18 mouse cellular contexts compared by ENCODE assay signal in the genomic region with DNA sequence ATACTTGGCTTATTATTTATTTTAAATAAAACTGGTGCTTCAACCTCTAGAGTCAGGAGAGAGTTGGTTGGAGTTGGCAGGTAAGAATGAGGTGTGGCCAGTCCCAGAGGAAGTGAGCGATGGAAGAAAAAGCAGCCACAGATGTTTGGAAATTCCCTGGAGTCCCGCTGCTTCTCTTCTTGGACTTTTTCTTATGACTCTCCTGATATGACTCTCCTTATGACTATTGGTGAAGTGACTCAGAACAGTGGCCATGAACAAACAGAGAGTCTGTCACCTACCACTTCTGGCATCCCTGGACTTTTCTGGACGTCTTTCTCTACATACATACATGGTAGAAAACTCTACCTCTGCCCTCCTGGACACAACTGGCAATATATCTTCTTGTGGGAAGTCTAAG.
"Had no signal": no experiment of that assay in that cellular context is flagged by ENCODE, and none has a peak within 500 bp of the region (broad histone marks: within the 10 kb centered on the region; RNA-seq: fewer than 3 reads in every experiment).

No protein-coding gene starts in this region.

- H3K27me3 ChIP-seq: midbrain, embryonic 12.5 days; neural tube, embryonic 13.5 days; neural tube, embryonic 15.5 days had no signal

- H3K4me1 ChIP-seq: neural tube, embryonic 13.5 days; neural tube, embryonic 15.5 days had no signal

- DNase-seq: lung, adult 18-20 months; lung, embryonic 14.5 days; lung, postnatal 10 days; lung, postnatal 4 days; midbrain, embryonic 14.5 days; retina, postnatal 1 day; right cerebral cortex, adult 18-20 months; right cerebral cortex, postnatal 25 days; right cerebral cortex, postnatal 4 days; spleen, adult 18-20 months; thymus, adult 18-20 months; thymus, postnatal 14 days; thymus, postnatal 36 days had no signal

- H3K27ac ChIP-seq: midbrain, embryonic 10.5 days; midbrain, embryonic 12.5 days; neural tube, embryonic 13.5 days; neural tube, embryonic 15.5 days had no signal

- H3K36me3 ChIP-seq: midbrain, embryonic 10.5 days; midbrain, embryonic 12.5 days; neural tube, embryonic 13.5 days; neural tube, embryonic 15.5 days had no signal

- H3K4me3 ChIP-seq: midbrain, embryonic 10.5 days; midbrain, embryonic 12.5 days; myocyte; neural tube, embryonic 13.5 days; neural tube, embryonic 15.5 days had no signal
